Mouse (Mus musculus) embryo, embryonic 11 days (tissue): ENCODE results near the gene Tti1.
A peak's percentile ranks its signal among the peaks of the same experiment; 100 is the strongest.
"Not testable (repeated sequence)": the region's sequence is repeated elsewhere in the genome, so short reads cannot be mapped to it uniquely, and the experiment has no call there.

Experiments used
- DNase-seq: peaks from one replicate; pipeline ENCODE4 v3.0.0-alpha.2; 2015

Tti1 gene

GRCm38 (mm10) chr2:158028354-158028863 lies at the start of gene Tti1, which contains the start of gene Rprd1b:
TSS of gene Tti1 (minus strand) at chr2:158028433.
TSS of gene Rprd1b (plus strand) at chr2:158028497.
- peak; percentile 98 for DNase-seq

- DNase-seq = no peak
Measured at GRCm38 (mm10) chr2:158077981-158078380, 49.7 kb upstream of the Tti1 start.

DNA sequence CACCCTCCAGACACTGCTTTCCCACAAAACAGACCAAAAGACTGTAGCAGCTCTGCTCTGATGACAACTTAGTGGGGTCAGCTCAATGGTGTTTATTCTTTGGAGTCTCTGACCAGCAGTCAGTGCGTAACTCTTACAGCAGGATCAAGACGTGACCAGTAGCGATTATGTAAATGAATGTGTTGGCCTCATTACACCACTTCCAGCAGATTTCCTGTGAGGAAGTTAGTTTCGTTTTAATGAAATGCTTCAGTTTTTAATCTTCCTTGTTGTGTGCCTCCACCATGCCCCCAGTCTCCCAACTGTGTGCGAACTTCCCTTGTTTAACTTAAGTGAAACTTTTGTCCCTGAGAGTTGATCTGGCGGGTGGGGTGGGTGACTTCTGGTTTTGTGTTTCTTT lies 48.5 kb upstream of the Tti1 start:
- no peak for DNase-seq

DNA sequence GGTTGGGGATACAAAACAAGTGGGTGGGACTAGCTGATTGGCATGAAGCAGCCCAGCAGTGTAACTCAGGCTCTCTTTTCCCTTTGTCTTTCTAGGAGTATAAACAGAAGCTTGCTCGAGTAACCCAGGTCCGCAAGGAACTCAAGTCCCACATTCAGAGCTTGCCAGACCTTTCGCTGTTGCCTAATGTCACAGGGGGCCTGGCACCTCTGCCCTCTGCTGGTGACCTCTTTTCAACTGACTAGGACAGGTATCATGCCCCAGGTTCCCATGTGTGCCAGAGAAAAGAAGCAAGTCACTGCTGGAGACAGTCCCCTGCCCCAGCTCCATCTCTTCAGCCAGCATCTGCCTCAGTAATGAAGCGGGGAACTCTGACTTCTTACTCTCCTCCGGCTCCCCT lies 46.6 kb upstream of the Tti1 start:
- no peak for DNase-seq

- DNase-seq = no peak
Measured at GRCm38 (mm10) chr2:158071633-158071995, 43.4 kb upstream of the Tti1 start.

DNA sequence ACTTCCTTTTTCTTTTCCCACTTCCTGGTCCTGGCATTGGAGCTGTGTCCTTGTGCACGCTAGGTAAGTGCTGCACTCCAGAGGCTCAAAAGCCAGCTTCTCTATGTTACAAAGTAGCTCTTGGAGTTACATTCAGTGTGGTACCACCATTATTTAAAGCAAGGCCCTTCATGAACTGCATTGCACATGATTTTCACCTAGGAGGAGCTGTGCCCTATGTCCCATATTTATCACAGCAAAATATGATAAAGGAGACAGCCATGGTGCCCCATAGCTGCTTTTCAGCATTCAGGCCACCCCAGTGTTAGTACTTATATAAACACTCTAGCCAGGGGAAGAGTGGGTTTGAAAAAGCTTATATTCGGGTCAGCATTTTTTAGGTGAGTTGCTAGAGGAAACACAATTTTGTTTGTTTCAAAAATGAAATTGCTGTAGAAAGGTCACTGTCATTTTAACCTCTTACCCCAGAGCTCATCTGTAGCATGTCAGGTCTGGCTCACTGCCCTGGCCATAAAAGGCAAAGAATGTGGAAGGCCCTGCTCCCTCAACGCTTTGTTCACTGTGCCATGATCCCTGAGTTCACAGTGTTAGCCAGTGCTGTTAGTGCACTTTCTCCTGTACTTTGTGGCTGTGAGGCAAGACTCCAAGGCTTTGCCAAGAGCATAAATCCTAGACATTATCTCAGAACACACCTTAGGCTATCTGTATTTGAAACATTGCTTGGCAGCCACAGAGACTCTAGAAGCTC lies 42.8 kb upstream of the Tti1 start:
- DNase-seq = no peak

- no peak for DNase-seq
Measured at GRCm38 (mm10) chr2:158068444-158068971, 40.3 kb upstream of the Tti1 start.

DNA sequence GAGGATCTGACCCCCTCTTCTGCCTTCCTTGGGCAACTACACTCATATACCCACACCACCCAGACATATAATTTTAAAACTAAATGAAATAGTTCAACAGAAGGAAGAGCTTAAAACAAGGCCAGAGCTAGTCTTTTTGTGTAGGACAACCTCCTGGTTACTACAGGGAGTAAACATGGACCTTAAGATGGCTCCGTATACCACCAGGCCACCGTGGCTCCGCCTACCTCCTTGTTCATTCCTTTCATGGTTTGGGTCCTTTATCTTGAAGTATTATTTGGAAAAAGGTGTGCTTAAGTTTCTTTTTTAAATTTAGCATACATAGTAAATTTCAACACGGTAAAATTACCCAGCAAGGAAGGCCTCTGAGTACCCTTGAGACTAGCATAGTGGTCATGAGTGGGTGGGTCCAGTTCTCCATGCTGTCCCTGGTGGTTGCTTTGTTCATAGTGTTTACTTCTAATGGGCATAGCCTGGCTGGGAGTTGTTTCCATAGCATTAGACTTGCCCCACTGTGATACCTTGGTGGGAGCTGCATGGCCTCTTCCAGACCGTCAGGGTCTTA lies 39.1 kb upstream of the Tti1 start:
- no peak for DNase-seq

DNA sequence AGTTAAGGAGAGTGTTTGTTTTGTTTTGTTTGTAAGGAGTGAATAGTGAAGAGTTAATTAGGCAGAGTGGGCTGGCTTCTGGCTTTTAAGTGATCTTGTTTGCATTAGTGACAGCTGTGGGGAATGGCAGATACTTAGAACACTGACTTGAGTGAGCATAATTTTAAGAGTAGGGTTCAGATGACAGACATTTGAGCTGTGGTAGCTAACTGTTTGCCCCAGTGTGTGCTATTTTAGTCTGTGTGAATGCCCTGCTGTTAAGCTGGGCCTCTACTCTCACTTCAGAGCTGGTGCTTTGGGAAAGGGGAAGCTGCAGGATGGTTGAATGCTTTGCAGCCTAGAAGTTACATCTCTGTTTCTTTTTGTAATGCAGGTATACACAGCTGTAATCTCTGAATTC lies 38.2 kb upstream of the Tti1 start:
- no peak for DNase-seq

DNA sequence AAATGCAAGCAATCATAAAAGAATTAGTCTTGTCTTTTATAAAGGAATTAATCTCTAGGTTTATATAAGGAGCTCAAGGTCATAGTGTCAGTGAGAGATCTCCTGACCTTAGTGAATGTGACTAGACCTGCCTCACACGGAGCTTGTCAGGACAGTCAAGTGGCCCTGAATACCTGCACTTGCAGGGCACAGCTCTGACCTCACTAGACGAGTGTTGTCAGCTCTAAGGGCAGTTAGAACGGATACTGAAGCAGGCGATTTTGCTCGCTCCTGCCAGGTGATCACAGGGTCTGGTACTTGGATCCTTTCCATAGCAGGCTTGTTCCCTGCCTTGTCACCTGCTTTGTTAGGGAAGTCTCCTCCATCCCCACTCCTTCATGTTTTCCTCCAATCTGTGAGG lies 36.8 kb upstream of the Tti1 start:
- no peak for DNase-seq

DNA sequence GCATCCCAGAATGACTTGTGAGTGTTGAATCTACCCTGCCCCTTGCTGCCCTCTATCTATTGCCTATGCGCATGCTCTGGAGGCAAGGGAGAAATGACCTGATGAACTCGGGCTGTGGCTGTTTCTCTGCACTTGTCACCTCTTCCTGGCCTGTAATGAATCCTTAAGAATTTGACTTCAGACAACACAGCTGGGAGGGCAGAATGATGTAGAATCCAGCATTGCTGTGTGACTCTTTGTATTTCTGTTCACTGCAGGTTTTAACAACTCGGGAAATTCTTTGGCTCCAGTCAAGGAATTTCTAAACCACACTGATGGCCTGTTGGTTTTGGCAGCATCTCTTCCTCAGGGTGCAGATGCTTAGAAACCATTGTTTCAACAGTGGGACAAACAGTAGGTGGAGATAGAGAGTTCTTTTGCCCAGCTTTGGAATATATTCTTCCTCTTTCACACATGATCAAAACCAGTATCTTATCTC lies 36.4 kb upstream of the Tti1 start:
- DNase-seq = no peak

DNA sequence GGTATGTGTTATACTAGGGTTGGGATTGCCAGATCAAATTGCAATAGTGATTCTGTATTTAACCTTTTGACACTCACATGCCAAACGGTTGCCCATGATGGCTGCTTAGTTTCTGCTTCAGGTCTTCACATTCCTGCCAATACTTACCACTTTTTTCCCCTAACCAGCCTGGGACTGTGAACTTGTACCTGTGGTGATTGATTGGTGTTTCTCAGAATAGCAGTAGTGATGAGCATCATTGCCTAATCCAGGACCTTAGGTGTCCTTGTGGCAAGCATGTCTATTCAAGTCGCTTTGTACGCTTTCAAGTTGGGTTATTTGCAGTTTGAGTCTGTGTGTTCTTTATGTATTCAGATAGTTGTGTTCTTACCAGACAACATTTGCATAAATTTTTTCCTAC lies 34.8 kb upstream of the Tti1 start:
- no peak for DNase-seq

DNA sequence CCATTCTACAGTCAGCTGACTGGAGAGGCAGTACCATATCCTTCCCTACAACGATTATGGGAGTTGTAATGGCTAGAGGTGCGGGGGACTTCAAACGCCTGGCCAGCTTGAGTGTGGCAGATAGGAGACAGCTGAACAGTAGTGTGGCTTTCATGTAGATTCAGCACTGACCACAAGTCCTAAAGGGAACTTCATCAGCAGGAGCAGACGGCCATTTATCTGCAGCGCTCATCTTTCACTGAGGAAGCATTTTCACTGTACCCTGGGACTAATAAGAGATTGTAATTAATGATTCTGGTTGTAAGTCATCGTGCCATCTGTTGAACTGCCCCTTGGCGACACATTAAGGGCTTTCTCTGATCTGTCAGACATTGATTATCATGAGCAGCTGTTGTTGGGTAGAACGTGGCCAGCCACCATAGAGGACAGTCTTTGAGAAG lies 31.5 kb upstream of the Tti1 start:
- DNase-seq = no peak

DNA sequence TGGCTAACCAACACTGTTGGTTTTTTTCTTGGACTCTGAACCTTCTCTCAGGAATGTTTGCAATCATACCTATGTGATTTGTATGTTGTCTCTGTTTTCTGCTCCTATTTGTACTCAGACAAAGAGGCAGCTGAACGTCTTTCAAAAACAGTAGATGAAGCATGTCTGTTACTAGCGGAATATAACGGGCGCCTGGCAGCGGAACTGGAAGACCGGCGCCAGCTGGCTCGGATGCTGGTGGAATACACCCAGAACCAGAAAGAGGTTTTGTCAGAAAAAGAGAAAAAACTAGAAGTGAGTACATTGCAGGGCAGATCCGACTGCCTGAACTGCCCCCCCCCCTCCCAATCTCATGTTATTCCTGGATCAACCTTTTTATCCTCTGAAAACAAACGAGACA lies 30.3 kb upstream of the Tti1 start:
- DNase-seq = no peak

DNA sequence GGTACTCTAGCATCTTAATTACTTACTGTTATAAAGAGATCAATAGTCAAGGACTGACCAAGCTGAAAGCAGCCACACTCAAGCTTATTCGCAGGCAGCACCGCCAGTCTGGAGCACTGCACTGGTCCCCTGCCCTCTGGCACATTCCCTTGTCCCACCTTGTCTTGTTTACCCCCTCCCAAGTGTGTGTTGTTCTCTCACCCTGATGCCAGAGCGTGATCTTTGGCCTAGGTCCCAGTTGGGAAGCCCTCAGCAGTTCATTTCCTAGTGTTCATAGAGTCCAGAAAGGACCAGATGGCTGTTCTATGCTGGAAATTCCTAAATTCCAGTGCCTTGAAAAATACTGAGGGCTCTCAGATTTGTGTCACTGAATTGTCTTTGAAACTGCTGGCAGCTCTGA lies 28.8 kb upstream of the Tti1 start:
- no peak for DNase-seq

DNA sequence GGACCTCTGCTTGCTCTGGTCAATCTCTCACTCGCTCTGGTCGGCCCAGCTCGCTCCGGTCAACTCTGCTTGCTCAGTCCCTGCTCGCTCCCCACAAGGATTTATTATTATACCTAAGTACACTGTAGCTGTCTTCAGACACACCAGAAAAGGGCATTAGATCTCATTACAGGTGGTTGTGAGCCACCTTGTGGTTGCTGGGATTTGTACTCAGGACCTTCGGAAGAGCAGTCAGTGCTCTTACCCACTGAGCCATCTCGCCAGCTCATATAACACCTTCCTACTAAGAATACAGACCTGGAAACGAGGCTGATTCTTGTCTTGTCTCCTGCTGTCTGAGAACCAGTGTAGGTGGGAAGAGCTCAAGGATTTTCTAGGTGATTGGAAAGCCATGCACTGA lies 27.1 kb upstream of the Tti1 start:
- not testable (repeated sequence) for DNase-seq

- DNase-seq = no peak
Measured at GRCm38 (mm10) chr2:158054596-158054995, 26.4 kb upstream of the Tti1 start.

DNA sequence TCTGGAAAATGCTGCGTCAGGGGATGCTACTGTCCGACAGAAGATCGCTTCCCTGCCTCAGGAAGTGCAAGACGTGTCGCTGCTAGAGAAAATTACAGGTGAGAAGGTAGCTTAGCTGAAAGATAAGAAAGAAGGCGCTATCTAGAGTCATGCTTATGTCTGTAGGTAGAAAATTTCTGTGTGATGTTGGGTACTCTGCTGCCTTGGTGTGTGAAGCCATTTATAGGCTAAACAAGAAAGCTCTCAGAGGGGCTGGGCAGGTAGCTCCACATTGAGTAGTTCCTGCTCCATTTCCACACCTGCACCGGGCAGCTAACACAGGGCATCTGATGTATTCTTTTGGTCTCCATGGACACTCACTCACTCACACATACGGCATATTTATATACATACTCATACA lies 21.9 kb upstream of the Tti1 start:
- DNase-seq = no peak

DNA sequence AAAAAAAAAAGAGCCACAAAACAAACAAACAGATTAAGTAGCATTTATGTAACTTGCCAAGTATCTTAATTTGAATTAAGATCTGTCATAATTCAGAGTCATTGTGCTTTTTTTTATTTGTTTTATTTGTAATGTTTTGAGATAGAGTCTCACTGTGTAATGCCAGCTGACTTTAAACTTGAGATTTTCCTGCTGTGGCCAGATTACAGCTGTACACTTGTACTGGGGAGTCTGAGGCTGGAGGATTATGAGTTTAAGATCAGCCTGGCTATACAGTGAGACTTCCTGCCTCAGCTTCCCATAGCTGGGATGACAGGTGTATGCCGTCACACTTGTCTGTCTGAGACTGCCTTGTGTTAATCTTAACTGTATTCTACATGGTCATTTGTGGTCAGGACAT lies 20.5 kb upstream of the Tti1 start:
- no peak for DNase-seq

DNA sequence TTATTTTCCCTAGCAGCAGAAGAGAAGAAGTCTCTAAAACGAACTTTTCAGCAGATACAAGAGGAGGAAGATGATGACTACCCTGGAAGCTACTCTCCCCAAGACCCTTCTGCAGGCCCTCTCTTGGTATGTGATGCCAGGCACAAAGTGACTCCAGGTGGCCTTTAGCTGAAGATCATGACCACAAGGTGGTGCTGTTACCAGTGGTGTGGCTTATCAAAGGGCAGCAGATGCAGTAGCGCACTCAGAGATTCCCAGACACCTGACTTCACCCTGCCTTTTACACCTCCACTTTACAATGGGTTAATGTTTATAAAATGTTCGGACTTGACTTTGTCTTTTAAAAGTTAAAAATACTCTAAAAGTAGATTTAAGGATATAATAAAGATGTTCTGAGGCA lies 19.7 kb upstream of the Tti1 start:
- peak; percentile 79 for DNase-seq

- DNase-seq = no peak
Measured at GRCm38 (mm10) chr2:158046186-158046585, 18.0 kb upstream of the Tti1 start.

DNA sequence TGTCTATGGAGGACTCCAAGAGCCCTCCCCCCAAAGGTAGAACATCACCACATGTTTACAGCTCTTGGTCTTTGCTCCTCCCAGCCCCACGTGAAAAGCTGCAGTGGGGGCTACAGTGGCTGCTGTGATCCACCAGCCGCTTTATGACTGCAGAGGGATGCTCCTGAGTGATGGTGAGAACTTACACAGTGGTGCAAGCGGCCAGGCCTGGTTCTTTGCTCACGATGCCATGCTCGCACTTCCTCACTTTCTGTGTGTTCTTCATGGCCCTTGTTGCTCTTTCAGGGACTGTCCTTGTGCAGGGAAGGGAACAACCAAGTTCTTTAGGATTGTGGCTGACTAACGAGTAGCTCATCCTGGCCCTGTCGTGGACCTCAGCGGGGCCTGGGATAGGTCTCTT lies 15.3 kb upstream of the Tti1 start:
- DNase-seq = no peak

DNA sequence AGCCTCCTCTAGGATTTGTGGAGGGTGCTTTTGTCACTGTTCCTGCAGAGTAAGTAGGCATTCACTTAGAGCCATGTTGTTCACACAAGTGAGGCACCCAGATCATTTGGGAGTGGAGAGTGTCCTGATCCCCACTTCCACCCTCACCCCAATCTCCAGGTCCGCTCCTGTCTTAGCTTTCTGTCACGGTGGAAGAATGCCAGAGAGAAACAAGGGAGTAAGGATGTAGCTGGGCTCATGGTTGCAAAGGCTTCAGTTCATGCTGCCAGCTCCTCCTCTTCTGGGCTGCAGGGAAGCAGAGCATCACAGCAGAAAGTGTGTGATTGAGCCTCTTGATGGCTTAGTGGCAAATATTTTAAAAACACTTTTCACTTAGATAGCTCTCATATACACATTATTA lies 12.2 kb upstream of the Tti1 start:
- no peak for DNase-seq

- no peak for DNase-seq
Measured at GRCm38 (mm10) chr2:158039662-158040061, 11.4 kb upstream of the Tti1 start.
